ENCODE assay signal across 24 mouse cellular contexts in genomic region chr11:5994880-5995279, GRCm38 (mm10). TPM values are rescaled to one million over a fixed set of nuclear protein-coding genes. Genes with fewer than 3 reads are reported as not detected.
"Had no signal": no experiment of that assay in that cellular context is flagged by ENCODE, and none has a peak within 500 bp of the region (broad histone marks: within the 10 kb centered on the region; RNA-seq: fewer than 3 reads in every experiment).

No protein-coding gene starts in this region.

- H3K27ac ChIP-seq: heart, adult 2 months; heart, embryonic 13.5 days; heart, embryonic 15.5 days; hindbrain, embryonic 12.5 days; hindbrain, embryonic 15.5 days; hindbrain, postnatal 0 days; kidney, embryonic 15.5 days; kidney, postnatal 0 days; limb, embryonic 13.5 days; limb, embryonic 15.5 days; liver, embryonic 12.5 days; liver, embryonic 14.5 days had no signal

- DNase-seq: gastrocnemius, postnatal 14 days; gastrocnemius, postnatal 36 days; heart, adult 11 months; heart, adult 2 months; heart, postnatal 14 days; heart, postnatal 36 days; kidney, adult 11 months; kidney, adult 2 months; kidney, adult 9 months; kidney, postnatal 14 days; kidney, postnatal 36 days; layer of hippocampus, postnatal 36 days had no signal

- H3K27me3 ChIP-seq: heart, embryonic 15.5 days; hindbrain, embryonic 15.5 days; kidney, embryonic 15.5 days; limb, embryonic 15.5 days had no signal

- H3K4me3 ChIP-seq: heart, adult 2 months; heart, embryonic 13.5 days; heart, embryonic 15.5 days; hindbrain, embryonic 12.5 days; hindbrain, embryonic 15.5 days; kidney, embryonic 15.5 days; limb, embryonic 13.5 days; limb, embryonic 15.5 days; liver, embryonic 12.5 days had no signal

RNA-seq across cellular contexts. Expression of gene Gck, which starts 45.0 kb away (rescaled TPM):
- total RNA-seq: hematopoietic stem cell, adult 5-6 weeks had no signal
